16 mouse cellular contexts compared by ENCODE assay signal in genomic region chr12:44139026-44139425, GRCm38 (mm10).
"Had no signal": no experiment of that assay in that cellular context is flagged by ENCODE, and none has a peak within 500 bp of the region (broad histone marks: within the 10 kb centered on the region; RNA-seq: fewer than 3 reads in every experiment).

No protein-coding gene starts in this region.

- H3K27ac ChIP-seq: intestine, embryonic 15.5 days; liver, embryonic 13.5 days; stomach, embryonic 15.5 days had no signal

- DNase-seq: kidney, adult 11 months; kidney, adult 9 months; kidney, postnatal 14 days; kidney, postnatal 4 days; layer of hippocampus, postnatal 36 days; liver, embryonic 13.5 days; lung, adult 2 months; lung, postnatal 14 days; lung, postnatal 4 days; midbrain, embryonic 14.5 days; right cerebral cortex, postnatal 25 days; spleen, adult 18-20 months; thymus, adult 18-20 months; thymus, postnatal 36 days had no signal

- H3K4me3 ChIP-seq: intestine, embryonic 15.5 days; liver, embryonic 13.5 days; stomach, embryonic 15.5 days had no signal
